Mouse (Mus musculus): ENCODE results near the gene Nrp1. TPM values are rescaled to one million over a fixed set of nuclear protein-coding genes. Genes with fewer than 3 reads are reported as not detected.
A peak's percentile ranks its signal among the peaks of the same experiment; 100 is the strongest.

The Nrp1 gene
- polyA plus RNA-seq, 1 experiment from 2014 or later, result 29.1 TPM

- Histone ChIP-seq H3K27me3 (ENCODE audit: control insufficient read depth, insufficient read depth, low read length) (no peaks in the 10 kb centered on the region), H3K9ac (ENCODE audit: low read depth, low read length) (no peak overlapping the region), H3K9me3 (ENCODE audit: control insufficient read depth, low read length) (no peaks in the 10 kb centered on the region), H3K4me3 (ENCODE audit: low read depth, low read length) (no peak overlapping the region), H3K4me2 (replicated peaks; ENCODE audit: low read depth, low read length) (no peak overlapping the region), H3K4me1 (replicated peaks; ENCODE audit: control insufficient read depth, insufficient read depth, low read length) (no peaks in the 10 kb centered on the region), H3K36me3 (ENCODE audit: control insufficient read depth, insufficient read depth, low read length) (no peaks in the 10 kb centered on the region), H3K27ac (ENCODE audit: low read depth, low read length) (no peak overlapping the region)
- DNase-seq (ENCODE audit: low spot score) (no peak), ATAC-seq (ENCODE audit: low FRiP score) (no peak)
- WGBS, result 48% methylated on average over 3 of the region's 3 CpGs
These were observed 39.0 kb downstream of the Nrp1 start for GRCm38 (mm10) chr8:128397441-128397840.

GRCm38 (mm10) chr8:128398472-128399091 lies 40.2 kb downstream of the Nrp1 start:
- no peaks in the 10 kb centered on the region for H3K9me3 ChIP-seq (ENCODE audit: control insufficient read depth, low read length)
- no peak for DNase-seq (ENCODE audit: low spot score)
- no peak for ATAC-seq (ENCODE audit: low FRiP score)
- no peak overlapping the region for H3K9ac ChIP-seq (ENCODE audit: low read depth, low read length)
- H3K4me2 ChIP-seq (replicated peaks; ENCODE audit: low read depth, low read length), result no peak overlapping the region
- no peak overlapping the region for H3K27ac ChIP-seq (ENCODE audit: low read depth, low read length)
- no peaks in the 10 kb centered on the region for H3K36me3 ChIP-seq (ENCODE audit: control insufficient read depth, insufficient read depth, low read length)
- H3K27me3 ChIP-seq (ENCODE audit: control insufficient read depth, insufficient read depth, low read length), result no peaks in the 10 kb centered on the region
- no peak overlapping the region for H3K4me3 ChIP-seq (ENCODE audit: low read depth, low read length)
- 91% methylated on average over 11 of the region's 11 CpGs for WGBS
- H3K4me1 ChIP-seq (replicated peaks; ENCODE audit: control insufficient read depth, insufficient read depth, low read length), result no peaks in the 10 kb centered on the region

- Histone ChIP-seq H3K4me3 (ENCODE audit: low read depth, low read length) (no peak overlapping the region), H3K4me1 (replicated peaks; ENCODE audit: control insufficient read depth, insufficient read depth, low read length) (no peaks in the 10 kb centered on the region), H3K4me2 (replicated peaks; ENCODE audit: low read depth, low read length) (no peak overlapping the region), H3K36me3 (ENCODE audit: control insufficient read depth, insufficient read depth, low read length) (no peaks in the 10 kb centered on the region), H3K9me3 (ENCODE audit: control insufficient read depth, low read length) (no peaks in the 10 kb centered on the region), H3K9ac (ENCODE audit: low read depth, low read length) (no peak overlapping the region), H3K27me3 (ENCODE audit: control insufficient read depth, insufficient read depth, low read length) (no peaks in the 10 kb centered on the region), H3K27ac (ENCODE audit: low read depth, low read length) (no peak overlapping the region)
- ATAC-seq (ENCODE audit: low FRiP score), result no peak
- no peak for DNase-seq (ENCODE audit: low spot score)
- WGBS, result 85% methylated on average over 5 of the region's 5 CpGs
These were observed 41.9 kb downstream of the Nrp1 start for GRCm38 (mm10) chr8:128400286-128400685.

GRCm38 (mm10) chr8:128404876-128405275 lies 46.5 kb downstream of the Nrp1 start:
- H3K4me2 ChIP-seq (replicated peaks; ENCODE audit: low read depth, low read length), result no peak overlapping the region
- H3K27me3 ChIP-seq (ENCODE audit: control insufficient read depth, insufficient read depth, low read length), result no peaks in the 10 kb centered on the region
- H3K4me3 ChIP-seq (ENCODE audit: low read depth, low read length), result no peak overlapping the region
- no peak for DNase-seq (ENCODE audit: low spot score)
- H3K27ac ChIP-seq (ENCODE audit: low read depth, low read length), result no peak overlapping the region
- no peaks in the 10 kb centered on the region for H3K9me3 ChIP-seq (ENCODE audit: control insufficient read depth, low read length)
- no peak overlapping the region for H3K9ac ChIP-seq (ENCODE audit: low read depth, low read length)
- WGBS, result 68% methylated on average over 2 of the region's 2 CpGs
- ATAC-seq (ENCODE audit: low FRiP score), result no peak
- H3K4me1 ChIP-seq (replicated peaks; ENCODE audit: control insufficient read depth, insufficient read depth, low read length), result no peaks in the 10 kb centered on the region
- H3K36me3 ChIP-seq (ENCODE audit: control insufficient read depth, insufficient read depth, low read length), result no peaks in the 10 kb centered on the region

- Histone ChIP-seq H3K4me1 (replicated peaks; ENCODE audit: control insufficient read depth, insufficient read depth, low read length) (peaks cover 7% of the 10 kb centered on the region; the same call in 1 of the 2 replicates), H3K4me2 (replicated peaks; ENCODE audit: low read depth, low read length) (no peak overlapping the region), H3K9me3 (ENCODE audit: control insufficient read depth, low read length) (no peaks in the 10 kb centered on the region), H3K27ac (ENCODE audit: low read depth, low read length) (no peak overlapping the region), H3K27me3 (ENCODE audit: control insufficient read depth, insufficient read depth, low read length) (no peaks in the 10 kb centered on the region), H3K9ac (ENCODE audit: low read depth, low read length) (no peak overlapping the region), H3K36me3 (ENCODE audit: control insufficient read depth, insufficient read depth, low read length) (no peaks in the 10 kb centered on the region), H3K4me3 (ENCODE audit: low read depth, low read length) (no peak overlapping the region)
- WGBS, result 78% methylated on average over 4 of the region's 4 CpGs
- no peak for DNase-seq (ENCODE audit: low spot score)
- ATAC-seq (ENCODE audit: low FRiP score), result no peak
These were observed 55.0 kb downstream of the Nrp1 start for GRCm38 (mm10) chr8:128413381-128413780.

- DNase-seq (ENCODE audit: low spot score), result no peak
- H3K4me2 ChIP-seq (replicated peaks; ENCODE audit: low read depth, low read length), result no peak overlapping the region
- no peak overlapping the region for H3K27ac ChIP-seq (ENCODE audit: low read depth, low read length)
- peaks cover 7% of the 10 kb centered on the region; the same call in 1 of the 2 replicates for H3K4me1 ChIP-seq (replicated peaks; ENCODE audit: control insufficient read depth, insufficient read depth, low read length)
- H3K9me3 ChIP-seq (ENCODE audit: control insufficient read depth, low read length), result no peaks in the 10 kb centered on the region
- H3K27me3 ChIP-seq (ENCODE audit: control insufficient read depth, insufficient read depth, low read length), result no peaks in the 10 kb centered on the region
- no peak overlapping the region for H3K9ac ChIP-seq (ENCODE audit: low read depth, low read length)
- WGBS, result 70% methylated on average over 4 of the region's 4 CpGs
- H3K36me3 ChIP-seq (ENCODE audit: control insufficient read depth, insufficient read depth, low read length), result no peaks in the 10 kb centered on the region
- no peak overlapping the region for H3K4me3 ChIP-seq (ENCODE audit: low read depth, low read length)
- no peak for ATAC-seq (ENCODE audit: low FRiP score)
These were observed 57.6 kb downstream of the Nrp1 start for GRCm38 (mm10) chr8:128415730-128416684.

- WGBS, result 70% methylated on average over 2 of the region's 2 CpGs
- no peaks in the 10 kb centered on the region for H3K27me3 ChIP-seq (ENCODE audit: control insufficient read depth, insufficient read depth, low read length)
- no peak overlapping the region for H3K27ac ChIP-seq (ENCODE audit: low read depth, low read length)
- no peak for ATAC-seq (ENCODE audit: low FRiP score)
- no peak overlapping the region for H3K4me3 ChIP-seq (ENCODE audit: low read depth, low read length)
- no peaks in the 10 kb centered on the region for H3K36me3 ChIP-seq (ENCODE audit: control insufficient read depth, insufficient read depth, low read length)
- H3K4me1 ChIP-seq (replicated peaks; ENCODE audit: control insufficient read depth, insufficient read depth, low read length), result peaks cover 7% of the 10 kb centered on the region; the same call in 1 of the 2 replicates
- H3K9ac ChIP-seq (ENCODE audit: low read depth, low read length), result no peak overlapping the region
- no peak overlapping the region for H3K4me2 ChIP-seq (replicated peaks; ENCODE audit: low read depth, low read length)
- H3K9me3 ChIP-seq (ENCODE audit: control insufficient read depth, low read length), result no peaks in the 10 kb centered on the region
- no peak for DNase-seq (ENCODE audit: low spot score)
These were observed 58.5 kb downstream of the Nrp1 start for GRCm38 (mm10) chr8:128416896-128417295.

- H3K27me3 ChIP-seq (ENCODE audit: control insufficient read depth, insufficient read depth, low read length), result no peaks in the 10 kb centered on the region
- H3K4me3 ChIP-seq (ENCODE audit: low read depth, low read length), result no peak overlapping the region
- no peak overlapping the region for H3K4me2 ChIP-seq (replicated peaks; ENCODE audit: low read depth, low read length)
- H3K9ac ChIP-seq (ENCODE audit: low read depth, low read length), result no peak overlapping the region
- DNase-seq (ENCODE audit: low spot score) (peak; percentile 15), ATAC-seq (ENCODE audit: low FRiP score) (peak; percentile 81)
- H3K27ac ChIP-seq (ENCODE audit: low read depth, low read length), result no peak overlapping the region
- H3K9me3 ChIP-seq (ENCODE audit: control insufficient read depth, low read length), result no peaks in the 10 kb centered on the region
- H3K36me3 ChIP-seq (ENCODE audit: control insufficient read depth, insufficient read depth, low read length), result no peaks in the 10 kb centered on the region
- H3K4me1 ChIP-seq (replicated peaks; ENCODE audit: control insufficient read depth, insufficient read depth, low read length), result peaks cover 7% of the 10 kb centered on the region; the same call in 1 of the 2 replicates
- 61% methylated on average over 10 of the region's 10 CpGs for WGBS
These were observed 59.8 kb downstream of the Nrp1 start for GRCm38 (mm10) chr8:128417956-128418796.

Measured in hindbrain, embryonic 11.5 days (tissue).